Mouse (Mus musculus) liver, adult 2 months (tissue): ENCODE measurements around the gene Hspbp1.

Experiments used
- CTCF ChIP-seq: fragments of 200-500 bp; IDR thresholded peaks from 2 replicates; pipeline ENCODE4 v1.5.1; 2011; ENCODE audit warnings: low read depth, low read length, control low read depth
- POLR2A ChIP-seq: fragments of 200-500 bp; IDR thresholded peaks from 2 replicates; pipeline ENCODE4 v1.6.1; 2011; ENCODE audit warnings: low read length, control low read depth; ENCODE audit not compliant: insufficient read depth; ENCODE audit errors: extremely low read depth

DNA sequence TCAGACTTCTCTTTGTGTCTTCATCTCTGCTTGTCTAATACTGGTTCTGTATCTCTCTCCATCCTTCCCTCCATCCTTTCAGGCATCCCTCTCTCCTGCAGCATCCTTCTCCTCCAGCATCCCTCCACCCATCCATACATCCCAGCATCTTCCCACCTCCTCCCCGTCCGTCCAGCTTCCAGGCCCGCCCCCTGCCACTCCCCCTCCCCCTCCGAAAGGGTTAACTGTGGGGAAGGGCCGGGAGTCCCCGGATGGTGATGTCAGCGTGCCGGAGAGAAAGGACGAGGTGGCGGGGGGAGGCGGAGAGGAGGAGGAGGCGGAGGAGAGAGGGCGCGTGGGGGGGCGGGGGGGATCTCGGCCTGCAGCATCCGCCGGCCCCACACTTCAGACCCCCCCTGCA, 5.5 kb upstream of the Hspbp1 start, which contains the start of gene Brsk1:
- TF ChIP-seq CTCF (no peak), POLR2A (no peak)
